Mouse (Mus musculus) gastrocnemius, adult 2 months (tissue): ENCODE measurements around the gene Ghrl. TPM values are rescaled to one million over a fixed set of nuclear protein-coding genes. Genes with fewer than 3 reads are reported as not detected.

Experiments used
- DNase-seq: peaks from one replicate; pipeline ENCODE4 v3.0.0; 2022
- H3K27ac ChIP-seq: fragments of 200-600 bp; 2 replicates; pipeline ENCODE4 v1.8.1; 2022; ENCODE audit warnings: mild to moderate bottlenecking
- H3K4me3 ChIP-seq: fragments of 200-600 bp; 2 replicates; pipeline ENCODE4 v1.8.1; 2022; ENCODE audit warnings: mild to moderate bottlenecking, moderate library complexity
- CTCF ChIP-seq: fragments of 200-600 bp; IDR thresholded peaks from 2 replicates; pipeline ENCODE4 v1.8.1; 2022; ENCODE audit warnings: antibody characterized with exemption, mild to moderate bottlenecking, moderate library complexity
- intact Hi-C: fragments of 180-260 bp; cut with DNase I; formaldehyde crosslinking; loops from one replicate; pipeline ENCODE4 v1.15.1; 2025
- total RNA-seq, 2 experiments: library from RNA; stranded (reverse); gene quantifications; 2 replicates each; pipeline ENCODE4 v1.2.3; 2021

Ghrl gene
- total RNA-seq, 2 experiments from 2014 or later: 1.0 TPM; not detected in 1

GRCm38 (mm10) chr6:113692661-113693133 lies 27.0 kb downstream of the Ghrl start:
- no peak for TF ChIP-seq CTCF
- no peak overlapping the region for H3K27ac ChIP-seq
- H3K4me3 ChIP-seq: no peak overlapping the region
- intact Hi-C loops: loop anchor here (10.0 kb wide), 1 partner anchor 158 kb away; the partner anchor contains the start of genes Emc3 and Fancd2
- DNase-seq: no peak

GRCm38 (mm10) chr6:113691084-113691462 lies 28.6 kb downstream of the Ghrl start:
- Histone ChIP-seq H3K27ac (peak overlapping the region; percentile 74), H3K4me3 (no peak overlapping the region)
- intact Hi-C loops: loop anchor here (10.0 kb wide), 1 partner anchor 156 kb away; the partner anchor contains the start of genes Emc3 and Fancd2
- no peak for DNase-seq
- no peak for TF ChIP-seq CTCF

- peak overlapping the region; percentile 74 for H3K27ac ChIP-seq
- intact Hi-C loops: loop anchor here (10.0 kb wide), 1 partner anchor 156 kb away; the partner anchor contains the start of genes Emc3 and Fancd2
- no peak overlapping the region for H3K4me3 ChIP-seq
- no peak for TF ChIP-seq CTCF
- DNase-seq: peak; percentile 50
Observed at GRCm38 (mm10) chr6:113690400-113691083, 29.1 kb downstream of the Ghrl start.

GRCm38 (mm10) chr6:113690008-113690399 lies 29.7 kb downstream of the Ghrl start:
- intact Hi-C loops: loop anchor here (10.0 kb wide), 1 partner anchor 155 kb away; the partner anchor contains the start of genes Emc3 and Fancd2
- Histone ChIP-seq H3K27ac (peak overlapping the region; percentile 74), H3K4me3 (no peak overlapping the region)
- no peak for TF ChIP-seq CTCF
- no peak for DNase-seq

- no peak for DNase-seq
- no peak overlapping the region for H3K27ac ChIP-seq
- H3K4me3 ChIP-seq: no peak overlapping the region
- intact Hi-C loops: no loop called here
- no peak for TF ChIP-seq CTCF
Observed at GRCm38 (mm10) chr6:113686551-113687125, 33.0 kb downstream of the Ghrl start.

- no peak for TF ChIP-seq CTCF
- Histone ChIP-seq H3K27ac (no peak overlapping the region), H3K4me3 (no peak overlapping the region)
- intact Hi-C loops: loop anchor here (5.0 kb wide), 1 partner anchor 241 kb away; the partner anchor contains the start of gene Jagn1
- DNase-seq: no peak
Observed at GRCm38 (mm10) chr6:113683081-113683825, 36.4 kb downstream of the Ghrl start.

- peak; percentile 95 for TF ChIP-seq CTCF
- intact Hi-C loops: loop anchor here (1.0 to 5.0 kb wide), 2 partner anchors 43 to 239 kb away; partner anchors contain the start of genes Irak2 and Jagn1
- H3K4me3 ChIP-seq: no peak overlapping the region
- H3K27ac ChIP-seq: peak overlapping the region; percentile 13; the same call in 1 of the 2 replicates
- peak; percentile 86 for DNase-seq
Observed at GRCm38 (mm10) chr6:113681271-113681670, 38.4 kb downstream of the Ghrl start.

GRCm38 (mm10) chr6:113679993-113680566 lies 39.6 kb downstream of the Ghrl start:
- no peak for TF ChIP-seq CTCF
- Histone ChIP-seq H3K4me3 (no peak overlapping the region), H3K27ac (no peak overlapping the region)
- intact Hi-C loops: loop anchor here (5.0 kb wide), 1 partner anchor 238 kb away; the partner anchor contains the start of gene Jagn1
- no peak for DNase-seq

GRCm38 (mm10) chr6:113678246-113679012 lies 41.3 kb downstream of the Ghrl start:
- H3K4me3 ChIP-seq: no peak overlapping the region
- H3K27ac ChIP-seq: no peak overlapping the region
- TF ChIP-seq CTCF: no peak
- intact Hi-C loops: no loop called here
- DNase-seq: no peak

- DNase-seq: peak; percentile 47
- Histone ChIP-seq H3K4me3 (no peak overlapping the region), H3K27ac (peak overlapping the region; percentile 12; the same call in 1 of the 2 replicates)
- intact Hi-C loops: no loop called here
- TF ChIP-seq CTCF: no peak
Observed at GRCm38 (mm10) chr6:113677070-113677734, 42.5 kb downstream of the Ghrl start.

GRCm38 (mm10) chr6:113675991-113676390 lies 43.7 kb downstream of the Ghrl start:
- no peak for TF ChIP-seq CTCF
- H3K4me3 ChIP-seq: no peak overlapping the region
- no peak overlapping the region for H3K27ac ChIP-seq
- no peak for DNase-seq
- intact Hi-C loops: no loop called here
